Mouse (Mus musculus): ENCODE results near the gene Art5.

DNA sequence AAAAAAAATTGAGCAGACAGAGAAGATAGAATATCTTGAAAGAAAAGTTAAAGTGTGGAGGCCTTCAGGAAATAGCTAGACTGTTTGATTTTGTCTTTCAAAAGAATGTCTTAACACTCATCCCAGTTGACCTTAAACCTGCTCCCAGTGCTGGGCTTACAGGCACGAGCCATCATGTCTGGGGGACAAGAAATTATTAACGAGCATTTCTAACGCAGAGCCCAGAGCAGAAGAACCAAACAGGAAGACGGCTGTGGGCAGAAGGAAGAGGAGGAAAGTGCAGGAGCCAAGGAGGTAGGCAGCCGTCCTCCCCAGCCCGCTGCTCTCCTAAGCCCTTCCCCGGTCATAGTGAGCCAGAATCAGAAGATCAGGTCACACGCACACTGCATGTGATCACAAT lies 29.0 kb downstream of the Art5 start:
- TF ChIP-seq CTCF (IDR thresholded peaks at IDR 0.05; ENCODE audit: low read depth), result no peak
- TF ChIP-seq EP300 (IDR thresholded peaks at IDR 0.05; ENCODE audit: low read depth), result no peak

Data from heart, postnatal 0 days (tissue).